Mouse (Mus musculus) embryonic stem cell, embryonic (primary cell): ENCODE measurements at regions not wholly inside any gene's neighbourhood (a gene's known extent, or its start where the extent isn't known, plus 50 kb on each side); places are given as distances from the start of the nearest gene placed in this dataset.

Source experiments
- CTCF ChIA-PET, 4 experiments: fragments of 300-600 bp in 2 of 4; fragments of 350-600 bp in 2 of 4; sonication (Branson Sonifier 250); formaldehyde crosslinking; loops; one replicate each; lab custom pipeline; 2022; ENCODE audit warnings: inconsistent platforms in 2 of 4; lab: Charles Lee
- POLR2A ChIA-PET, 4 experiments: fragments of 300-600 bp in 2 of 4; fragments of 350-600 bp in 2 of 4; sonication (Branson Sonifier 250); formaldehyde crosslinking; loops; one replicate each; lab custom pipeline; 2022; ENCODE audit warnings: antibody characterized with exemption in 4 of 4, inconsistent platforms in 1 of 4; lab: Charles Lee

GRCm38 (mm10) chr16:78490245-78490644 lies 86.3 kb downstream of the D16Ertd472e start:
- POLR2A ChIA-PET = interaction anchor here in 2 of 4 experiments (0.5 to 2.0 kb wide), 4 partner anchors 20 to 325 kb away, joined by 3 to 9 read pairs (median 4); no protein-coding TSS in a partner anchor
- CTCF ChIA-PET = interaction anchor here in 2 of 4 experiments (0.6 to 1.0 kb wide), 2 partner anchors 38 to 541 kb away, joined by 3 to 8 read pairs; no protein-coding TSS in a partner anchor

GRCm38 (mm10) chr16:78489604-78490003 lies 86.9 kb downstream of the D16Ertd472e start:
- ChIA-PET POLR2A (interaction anchor here in 2 of 4 experiments (0.5 to 2.0 kb wide), 4 partner anchors 10 to 324 kb away, joined by 3 to 9 read pairs (median 4); no protein-coding TSS in a partner anchor), CTCF (no interaction called here)

GRCm38 (mm10) chr16:78486531-78486930 lies 90.0 kb downstream of the D16Ertd472e start:
- ChIA-PET POLR2A (no interaction called here), CTCF (no interaction called here)

- ChIA-PET POLR2A (interaction anchor here in 1 of 4 experiments (1.3 to 2.1 kb wide), 2 partner anchors 27 to 90 kb away, joined by 3 to 5 read pairs; no protein-coding TSS in a partner anchor), CTCF (no interaction called here)
These were observed 92.2 kb downstream of the D16Ertd472e start for GRCm38 (mm10) chr16:78484319-78484718.

GRCm38 (mm10) chr16:78481571-78481970 lies 94.9 kb downstream of the D16Ertd472e start:
- POLR2A ChIA-PET = no interaction called here
- CTCF ChIA-PET = no interaction called here

GRCm38 (mm10) chr16:78481065-78481464 lies 95.4 kb downstream of the D16Ertd472e start:
- ChIA-PET POLR2A (no interaction called here), CTCF (interaction anchor here in 1 of 4 experiments (0.6 kb wide), 1 partner anchor 50 kb away, joined by 5 read pairs; no protein-coding TSS in a partner anchor)

GRCm38 (mm10) chr16:78480261-78480660 lies 96.2 kb downstream of the D16Ertd472e start:
- ChIA-PET CTCF (interaction anchor here in 1 of 4 experiments (0.6 to 0.9 kb wide), 2 partner anchors 28 to 51 kb away, joined by 3 to 5 read pairs; no protein-coding TSS in a partner anchor), POLR2A (interaction anchor here in 2 of 4 experiments (0.7 to 1.2 kb wide), 3 partner anchors 9 to 61 kb away, joined by 3 to 4 read pairs (median 3); no protein-coding TSS in a partner anchor)

GRCm38 (mm10) chr16:78473456-78473855 lies 96.5 kb upstream of the Btg3 start:
- POLR2A ChIA-PET = interaction anchor here in 1 of 4 experiments (1.4 kb wide), 1 partner anchor 19 kb away, joined by 3 read pairs; no protein-coding TSS in a partner anchor

GRCm38 (mm10) chr16:78459996-78460395 lies 83.0 kb upstream of the Btg3 start:
- CTCF ChIA-PET = no interaction called here

More at GRCm38 (mm10) chr16:78473456-78473855, 96.5 kb upstream of the Btg3 start:
- CTCF ChIA-PET = no interaction called here

GRCm38 (mm10) chr16:78457731-78458151 lies 80.7 kb upstream of the Btg3 start:
- CTCF ChIA-PET = no interaction called here
- POLR2A ChIA-PET = interaction anchor here in 1 of 4 experiments (0.6 to 1.4 kb wide), 7 partner anchors 17 to 244 kb away, joined by 3 to 5 read pairs (median 3); no protein-coding TSS in a partner anchor

More at GRCm38 (mm10) chr16:78459996-78460395, 83.0 kb upstream of the Btg3 start:
- POLR2A ChIA-PET = no interaction called here

GRCm38 (mm10) chr16:78456345-78456744 lies 79.4 kb upstream of the Btg3 start:
- POLR2A ChIA-PET = interaction anchor here in 2 of 4 experiments (0.7 to 1.8 kb wide), 10 partner anchors 56 to 406 kb away, joined by 3 to 8 read pairs (median 3); no protein-coding TSS in a partner anchor
- CTCF ChIA-PET = interaction anchor here in 2 of 4 experiments (0.6 to 1.1 kb wide), 2 partner anchors 8 to 179 kb away, joined by 3 to 5 read pairs; no protein-coding TSS in a partner anchor

- POLR2A ChIA-PET = interaction anchor here in 2 of 4 experiments (1.1 to 2.2 kb wide), 3 partner anchors 19 to 79 kb away, joined by 3 to 9 read pairs (median 8); no protein-coding TSS in a partner anchor
- CTCF ChIA-PET = interaction anchor here in 3 of 4 experiments (0.9 to 1.5 kb wide), 4 partner anchors 181 to 391 kb away, joined by 3 to 5 read pairs (median 3); no protein-coding TSS in a partner anchor
These were observed 77.5 kb upstream of the Btg3 start for GRCm38 (mm10) chr16:78454509-78454908.

- ChIA-PET CTCF (interaction anchor here (0.5 to 1.4 kb wide), 21 partner anchors 9 to 568 kb away, joined by 3 to 14 read pairs (median 3); no protein-coding TSS in a partner anchor), POLR2A (interaction anchor here in 2 of 4 experiments (0.6 to 0.7 kb wide), 2 partner anchors 86 to 318 kb away, joined by 3 read pairs; no protein-coding TSS in a partner anchor)
These were observed 75.3 kb upstream of the Btg3 start for GRCm38 (mm10) chr16:78452303-78452702.

- CTCF ChIA-PET = interaction anchor here (0.5 to 1.4 kb wide), 21 partner anchors 8 to 568 kb away, joined by 3 to 14 read pairs (median 3); no protein-coding TSS in a partner anchor
- POLR2A ChIA-PET = interaction anchor here in 2 of 4 experiments (0.6 to 0.7 kb wide), 2 partner anchors 86 to 318 kb away, joined by 3 read pairs; no protein-coding TSS in a partner anchor
These were observed 74.8 kb upstream of the Btg3 start for GRCm38 (mm10) chr16:78451750-78452149.

- POLR2A ChIA-PET = no interaction called here
- CTCF ChIA-PET = interaction anchor here in 2 of 4 experiments (1.0 to 1.4 kb wide), 2 partner anchors 39 to 183 kb away, joined by 3 to 14 read pairs; no protein-coding TSS in a partner anchor
These were observed 74.3 kb upstream of the Btg3 start for GRCm38 (mm10) chr16:78451251-78451650.

- ChIA-PET POLR2A (interaction anchor here in 1 of 4 experiments (0.6 kb wide), 2 partner anchors 46 to 75 kb away, joined by 4 read pairs; no protein-coding TSS in a partner anchor), CTCF (no interaction called here)
These were observed 72.2 kb upstream of the Btg3 start for GRCm38 (mm10) chr16:78449231-78449630.

GRCm38 (mm10) chr16:78443262-78443661 lies 66.3 kb upstream of the Btg3 start:
- ChIA-PET POLR2A (no interaction called here), CTCF (interaction anchor here in 1 of 4 experiments (1.2 kb wide), 1 partner anchor 9 kb away, joined by 4 read pairs; no protein-coding TSS in a partner anchor)

GRCm38 (mm10) chr16:78442830-78443229 lies 65.8 kb upstream of the Btg3 start:
- POLR2A ChIA-PET = no interaction called here
- CTCF ChIA-PET = interaction anchor here in 1 of 4 experiments (1.2 kb wide), 1 partner anchor 9 kb away, joined by 4 read pairs; no protein-coding TSS in a partner anchor

- ChIA-PET CTCF (interaction anchor here in 2 of 4 experiments (0.8 to 1.5 kb wide), 2 partner anchors 10 kb away, joined by 4 to 6 read pairs; no protein-coding TSS in a partner anchor), POLR2A (interaction anchor here in 2 of 4 experiments (0.6 kb wide), 2 partner anchors 67 to 98 kb away, joined by 3 to 5 read pairs; no protein-coding TSS in a partner anchor)
These were observed 65.0 kb upstream of the Btg3 start for GRCm38 (mm10) chr16:78441961-78442360.
